Mouse (Mus musculus): Measurements from ENCODE around the gene Rab3gap1.

Gene Rab3gap1

GRCm38 (mm10) chr1:127983274-127983993 lies 114.9 kb downstream of the Rab3gap1 start:
- no peaks in the 10 kb centered on the region for H3K27me3 ChIP-seq (ENCODE audit: control insufficient read depth, insufficient read depth, low read length, poor library complexity, severe bottlenecking)
- no peak for DNase-seq (ENCODE audit: low read depth, low spot score)

DNA sequence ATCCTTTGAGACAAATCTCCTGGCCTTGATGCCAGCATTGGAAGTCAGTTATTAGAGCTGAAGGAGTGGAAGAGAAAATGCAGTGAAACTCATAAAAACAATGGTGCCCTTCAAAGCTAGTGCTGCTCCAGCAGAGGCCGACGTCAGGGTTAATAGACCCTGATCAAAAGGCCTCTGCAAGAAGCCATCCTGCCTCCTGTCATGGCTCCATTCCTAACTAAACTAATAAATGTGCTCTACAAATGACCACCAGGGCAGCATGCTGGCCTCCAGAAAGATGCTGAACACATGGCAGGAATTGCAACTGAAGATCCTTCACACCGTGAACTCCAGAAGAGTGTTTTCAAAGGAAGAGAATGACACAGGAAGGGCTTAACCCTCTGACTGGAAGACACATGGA lies 116.8 kb downstream of the Rab3gap1 start:
- no peak for DNase-seq (ENCODE audit: low read depth, low spot score)
- no peaks in the 10 kb centered on the region for H3K27me3 ChIP-seq (ENCODE audit: control insufficient read depth, insufficient read depth, low read length, poor library complexity, severe bottlenecking)

More at GRCm38 (mm10) chr1:127983274-127983993, 114.9 kb downstream of the Rab3gap1 start:
- H3K36me3 ChIP-seq (ENCODE audit: control insufficient read depth, insufficient read depth, low read length, poor library complexity, severe bottlenecking) = no peaks in the 10 kb centered on the region

DNA sequence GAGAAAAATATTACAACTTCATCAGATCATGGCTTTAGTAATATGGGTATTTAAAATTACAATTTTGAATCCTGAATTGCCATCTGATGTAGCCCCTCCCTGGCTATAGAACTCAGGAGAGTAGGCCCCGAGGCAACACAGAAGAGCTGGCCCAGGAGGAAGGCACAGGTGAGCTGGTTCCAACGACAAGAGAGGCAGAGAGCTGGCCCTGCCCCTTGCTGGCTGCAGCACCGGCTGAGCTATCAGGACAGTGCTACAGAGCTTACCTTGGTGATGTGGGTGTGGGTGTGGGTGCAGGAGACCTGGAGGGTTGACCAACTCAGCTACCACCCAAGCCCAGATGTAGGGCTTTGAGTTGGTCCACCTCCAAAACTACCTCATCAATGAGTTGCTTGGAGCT lies 119.7 kb downstream of the Rab3gap1 start:
- DNase-seq (ENCODE audit: low read depth, low spot score) = no peak
- Histone ChIP-seq H3K36me3 (ENCODE audit: control insufficient read depth, insufficient read depth, low read length, poor library complexity, severe bottlenecking) (no peaks in the 10 kb centered on the region), H3K27me3 (ENCODE audit: control insufficient read depth, insufficient read depth, low read length, poor library complexity, severe bottlenecking) (no peaks in the 10 kb centered on the region)

More for the DNA sequence above, 116.8 kb downstream of the Rab3gap1 start:
- no peaks in the 10 kb centered on the region for H3K36me3 ChIP-seq (ENCODE audit: control insufficient read depth, insufficient read depth, low read length, poor library complexity, severe bottlenecking)

- Histone ChIP-seq H3K36me3 (ENCODE audit: control insufficient read depth, insufficient read depth, low read length, poor library complexity, severe bottlenecking) (no peaks in the 10 kb centered on the region), H3K27me3 (ENCODE audit: control insufficient read depth, insufficient read depth, low read length, poor library complexity, severe bottlenecking) (no peaks in the 10 kb centered on the region)
- no peak for DNase-seq (ENCODE audit: low read depth, low spot score)
Measured at GRCm38 (mm10) chr1:127989387-127989786, 120.8 kb downstream of the Rab3gap1 start.

GRCm38 (mm10) chr1:127989876-127990731 lies 121.5 kb downstream of the Rab3gap1 start:
- H3K36me3 ChIP-seq (ENCODE audit: control insufficient read depth, insufficient read depth, low read length, poor library complexity, severe bottlenecking) = no peaks in the 10 kb centered on the region
- DNase-seq (ENCODE audit: low read depth, low spot score) = no peak
- H3K27me3 ChIP-seq (ENCODE audit: control insufficient read depth, insufficient read depth, low read length, poor library complexity, severe bottlenecking) = no peaks in the 10 kb centered on the region
